Mouse (Mus musculus): ENCODE measurements around the gene Nt5c2. TPM values are rescaled to one million over a fixed set of nuclear protein-coding genes. Genes with fewer than 3 reads are reported as not detected.

Gene Nt5c2
- total RNA-seq, 2 experiments from 2014 or later = 107 to 127 TPM

DNA sequence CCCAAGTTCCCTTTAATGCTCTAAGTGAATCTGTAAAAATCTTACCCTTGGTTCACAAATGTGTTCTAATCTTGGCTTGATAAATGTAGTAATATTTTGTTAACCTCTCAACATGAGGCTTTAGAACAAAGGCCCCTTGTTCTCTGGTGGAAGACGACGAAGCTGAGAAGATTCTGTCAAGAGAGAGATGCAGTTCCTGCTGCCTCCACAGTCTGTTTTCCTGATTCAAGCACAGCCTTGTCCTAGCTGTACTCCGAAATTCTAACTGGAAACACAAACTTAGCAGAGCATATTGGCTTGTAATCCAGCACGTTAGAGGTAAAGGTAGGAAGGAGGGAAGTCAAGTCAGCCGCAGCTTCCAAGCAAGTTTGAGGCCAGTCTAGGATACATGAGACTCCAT, 62.0 kb downstream of the Nt5c2 start:
- no peak for DNase-seq
- intact Hi-C loops (cut with DNase I) = no loop called here

DNA sequence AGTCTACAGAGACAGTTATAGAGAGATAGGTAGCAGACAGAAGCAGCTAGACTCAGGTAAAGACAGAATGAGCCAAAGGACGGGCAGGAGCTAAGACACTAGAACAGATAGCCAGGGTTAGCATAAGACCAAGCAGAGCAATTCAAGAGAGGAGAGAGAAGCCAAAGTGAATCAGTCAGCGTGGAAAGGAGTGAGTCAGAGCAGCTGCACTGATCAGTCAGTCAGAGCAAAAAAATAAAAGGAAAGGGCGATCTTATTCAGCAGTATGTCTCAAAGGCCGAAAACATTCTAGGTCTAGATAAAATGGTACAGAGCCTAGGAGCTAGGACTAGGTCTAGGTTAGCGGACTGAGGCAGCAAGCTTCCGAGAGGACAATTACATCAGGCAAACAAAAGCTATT, 70.6 kb downstream of the Nt5c2 start:
- DNase-seq = no peak
- intact Hi-C loops (cut with DNase I) = no loop called here

DNA sequence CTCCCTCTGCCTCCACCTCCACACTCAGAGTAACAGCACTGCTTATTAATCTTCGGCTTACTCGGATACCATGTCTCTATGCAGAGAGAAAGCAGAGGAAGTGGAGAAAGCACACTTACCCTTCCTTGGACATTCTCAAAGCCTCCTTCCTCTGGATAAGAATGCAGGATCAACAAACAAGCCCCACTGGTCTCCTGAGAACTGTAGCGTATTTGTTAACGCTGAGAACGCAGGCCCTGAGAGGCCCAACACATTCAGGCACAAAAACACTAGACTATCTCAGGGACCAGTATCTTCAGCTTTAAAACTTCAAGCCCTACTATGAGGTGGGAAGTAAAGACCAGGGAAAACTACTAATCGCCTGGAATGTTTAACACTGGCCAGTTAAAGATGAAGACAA, 77.8 kb downstream of the Nt5c2 start:
- intact Hi-C loops (cut with DNase I) = no loop called here
- DNase-seq = no peak

DNA sequence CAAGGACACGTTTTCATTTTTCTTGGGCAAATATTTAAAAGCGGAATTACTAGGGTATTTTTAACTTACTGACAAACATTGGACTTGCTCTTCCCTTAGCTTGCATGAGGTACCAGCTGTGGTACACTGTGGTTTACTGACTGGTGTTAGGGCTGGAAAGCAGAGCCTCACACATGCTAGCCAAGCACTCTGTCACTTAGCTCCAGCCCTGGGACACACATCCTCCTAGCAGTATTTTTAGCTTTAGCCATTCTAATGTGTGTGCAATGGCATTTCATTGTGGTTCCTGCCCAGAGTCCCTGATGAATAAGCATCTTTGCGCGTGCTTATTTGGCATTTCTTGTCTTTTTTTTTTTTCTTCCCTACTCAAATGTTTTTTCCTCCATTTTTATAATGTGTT, 80.9 kb downstream of the Nt5c2 start:
- intact Hi-C loops (cut with DNase I) = no loop called here
- peak; percentile 51 to 60 for DNase-seq

DNA sequence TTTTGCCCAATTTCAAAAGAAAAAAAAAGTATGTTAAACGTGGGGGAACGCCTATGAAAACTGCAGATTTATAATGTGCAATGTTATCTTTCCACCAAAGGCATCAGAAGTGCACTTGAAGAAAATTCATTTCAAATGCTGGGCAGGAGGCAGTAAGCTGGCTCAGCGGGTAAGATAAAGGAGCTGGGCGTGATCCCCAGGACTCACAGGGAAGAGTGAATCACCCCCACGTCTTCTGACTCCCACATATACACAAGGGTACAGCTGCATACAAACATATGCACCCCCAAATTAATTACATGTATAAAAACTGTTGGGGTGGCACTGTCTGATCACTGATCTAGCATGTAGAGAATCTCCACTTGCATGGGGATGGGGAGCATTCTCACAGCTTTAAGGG, 82.3 kb downstream of the Nt5c2 start:
- no peak for DNase-seq
- intact Hi-C loops (cut with DNase I) = no loop called here

DNA sequence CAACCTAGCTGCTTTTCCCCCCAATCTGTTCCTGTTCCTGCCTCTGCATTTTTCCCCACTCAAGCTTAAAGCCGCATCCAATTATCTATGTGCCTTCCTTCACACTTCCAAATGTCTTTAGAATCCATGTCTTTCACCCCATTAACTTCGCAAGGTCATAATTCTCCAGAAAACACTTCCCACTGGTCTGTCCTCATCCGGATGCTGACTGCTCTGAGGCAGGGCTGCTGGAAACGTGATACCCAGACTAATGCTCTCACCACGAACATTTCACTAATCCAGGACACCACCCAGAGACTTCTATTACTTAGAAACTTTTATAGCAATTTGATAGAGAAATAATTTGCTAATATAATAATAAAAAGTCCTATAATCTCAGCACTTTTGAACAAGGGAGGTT, 84.9 kb downstream of the Nt5c2 start:
- intact Hi-C loops (cut with DNase I) = no loop called here
- DNase-seq = no peak

DNA sequence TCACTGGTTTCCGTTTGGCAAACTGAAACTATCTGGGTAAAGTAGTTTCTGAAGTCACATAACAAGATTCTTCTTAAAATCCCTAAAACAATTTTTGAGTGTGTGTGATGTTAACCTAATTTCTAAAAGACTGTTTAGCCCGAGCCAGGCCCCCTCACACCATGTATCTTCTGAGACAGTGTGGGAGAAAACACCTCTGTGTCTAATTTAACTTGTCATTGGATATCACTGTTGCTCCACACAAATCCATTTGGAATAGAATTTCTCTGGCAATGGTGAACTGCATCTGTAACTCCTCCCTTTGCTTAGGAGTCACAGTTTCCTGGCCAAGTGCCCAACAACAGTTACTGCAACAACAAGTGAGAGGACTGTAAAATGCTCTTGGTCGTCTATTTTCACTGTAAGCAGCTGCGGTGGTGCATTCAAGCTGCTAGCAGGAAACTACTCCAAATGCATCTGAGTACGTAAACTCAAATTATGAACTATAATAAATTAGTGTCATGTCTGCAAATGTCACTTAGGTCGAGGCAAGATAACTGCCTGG, 85.8 kb downstream of the Nt5c2 start:
- intact Hi-C loops (cut with DNase I) = loop anchor here (5.0 kb wide), 1 partner anchor 33 kb away; no protein-coding TSS in a partner anchor
- peak; percentile 90 to 94 for DNase-seq

DNA sequence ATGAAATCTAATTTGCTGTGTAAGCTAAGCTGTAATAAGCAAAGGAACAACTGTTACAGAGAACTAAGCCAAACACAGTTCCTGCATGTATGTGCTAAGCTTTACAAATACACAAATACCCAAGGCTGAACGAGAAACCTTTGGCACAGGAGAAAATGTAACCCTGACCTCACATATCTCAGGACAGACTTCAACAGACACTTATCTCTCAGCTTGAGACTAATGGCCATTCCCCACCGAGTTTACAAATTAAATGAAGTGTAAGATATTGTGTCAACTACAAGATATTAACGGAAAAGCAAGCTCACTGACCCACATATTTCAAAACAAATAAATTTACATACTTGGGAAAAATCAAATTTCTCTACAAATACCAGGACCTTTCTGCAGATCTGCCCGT, 86.8 kb downstream of the Nt5c2 start:
- no peak for DNase-seq
- intact Hi-C loops (cut with DNase I) = loop anchor here (5.0 kb wide), 1 partner anchor 34 kb away; no protein-coding TSS in a partner anchor

DNA sequence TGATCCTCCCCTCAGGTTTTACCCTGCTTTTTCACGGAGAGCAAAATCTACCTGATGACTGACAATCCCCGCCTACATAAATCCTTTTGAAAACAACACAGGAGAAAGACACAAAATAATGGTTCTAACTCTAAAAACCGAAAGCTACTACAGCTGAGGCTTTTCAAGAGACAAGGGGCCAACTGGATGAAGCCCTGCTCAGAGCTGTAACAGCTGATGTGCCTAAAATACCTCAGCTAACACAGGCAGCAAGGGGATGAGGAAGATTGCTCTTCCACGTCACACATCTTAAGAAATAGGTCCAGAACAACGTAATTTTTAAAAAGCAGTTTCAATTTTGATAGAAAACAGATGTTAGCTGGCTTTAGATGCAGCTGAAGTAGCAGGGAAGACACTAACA, 88.0 kb downstream of the Nt5c2 start:
- peak in 1 of 2 experiments; percentile 34 for DNase-seq
- intact Hi-C loops (cut with DNase I) = loop anchor here (5.0 kb wide), 1 partner anchor 35 kb away; no protein-coding TSS in a partner anchor

DNA sequence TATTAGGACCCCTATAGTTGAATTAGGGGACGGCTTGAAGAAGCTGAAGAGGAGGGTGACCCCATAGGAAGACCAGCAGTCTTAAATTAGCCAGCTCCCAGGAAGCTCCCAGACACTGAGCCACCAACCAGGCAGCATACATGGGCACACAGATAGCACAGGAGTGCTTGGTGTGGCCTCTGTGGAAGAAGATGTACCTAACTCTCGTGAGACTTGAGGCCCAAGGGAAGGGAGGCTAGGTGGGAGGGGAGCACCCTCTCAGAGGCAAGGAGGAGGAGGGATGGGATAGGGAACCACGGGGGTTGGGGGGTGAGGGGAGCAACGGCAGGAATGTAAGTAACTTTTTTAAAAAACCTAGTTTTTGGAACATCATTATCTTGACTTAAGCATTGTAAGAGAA, 88.6 kb downstream of the Nt5c2 start:
- intact Hi-C loops (cut with DNase I) = loop anchor here (5.0 kb wide), 1 partner anchor 36 kb away; no protein-coding TSS in a partner anchor
- DNase-seq = no peak

DNA sequence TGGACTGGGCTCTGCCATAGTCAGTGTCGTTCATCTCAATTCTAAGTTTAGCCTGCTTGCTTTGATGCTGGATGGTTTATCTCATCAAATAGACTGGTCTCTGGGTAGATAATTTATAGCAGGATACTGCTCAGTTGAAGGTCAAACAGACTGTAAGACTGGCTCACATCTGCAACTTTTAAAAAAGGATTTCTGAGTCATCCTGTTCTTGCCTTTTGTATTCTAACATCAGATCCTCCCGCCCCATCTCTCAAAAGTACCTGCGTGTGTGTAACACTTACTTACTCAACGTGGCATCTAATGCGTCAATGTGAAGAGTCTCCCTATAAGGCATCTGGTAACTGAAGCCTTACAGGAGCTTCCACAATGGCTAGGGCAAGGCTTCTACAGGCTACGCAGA, 94.4 kb downstream of the Nt5c2 start:
- DNase-seq = no peak
- intact Hi-C loops (cut with DNase I) = no loop called here

DNA sequence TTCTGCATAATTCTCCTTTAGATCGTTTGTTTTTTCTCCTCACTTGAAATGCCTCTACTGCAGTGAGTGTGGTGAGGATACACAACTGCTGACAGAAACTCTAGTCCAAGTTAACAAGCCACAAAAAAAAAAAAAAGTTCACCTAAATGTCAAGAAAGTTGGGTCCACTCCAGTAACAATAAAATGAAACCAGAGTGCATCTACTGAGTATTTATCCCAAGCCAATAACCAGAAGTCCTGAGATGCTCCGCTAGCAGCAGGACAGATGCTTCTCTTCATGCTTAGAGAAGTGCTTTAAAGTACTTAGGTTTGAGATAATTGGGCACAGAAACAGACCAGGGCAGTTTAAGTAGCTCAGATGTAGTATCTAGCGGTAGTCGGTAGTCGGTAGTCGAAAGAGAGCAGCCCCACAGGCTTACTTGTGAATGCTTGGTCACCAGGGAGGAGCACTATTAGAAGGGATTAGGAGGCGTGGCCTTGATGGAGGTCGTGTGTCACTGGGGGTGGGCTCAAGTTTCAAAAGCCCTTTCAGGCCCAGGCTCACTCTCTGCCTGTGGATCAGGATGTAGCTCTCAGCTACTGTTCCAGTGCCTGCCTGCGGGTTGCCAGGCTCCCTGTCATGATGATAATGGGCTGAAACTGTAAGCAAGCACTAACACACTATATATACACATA, 99.4 kb downstream of the Nt5c2 start:
- no peak for DNase-seq
- intact Hi-C loops (cut with DNase I) = no loop called here

DNA sequence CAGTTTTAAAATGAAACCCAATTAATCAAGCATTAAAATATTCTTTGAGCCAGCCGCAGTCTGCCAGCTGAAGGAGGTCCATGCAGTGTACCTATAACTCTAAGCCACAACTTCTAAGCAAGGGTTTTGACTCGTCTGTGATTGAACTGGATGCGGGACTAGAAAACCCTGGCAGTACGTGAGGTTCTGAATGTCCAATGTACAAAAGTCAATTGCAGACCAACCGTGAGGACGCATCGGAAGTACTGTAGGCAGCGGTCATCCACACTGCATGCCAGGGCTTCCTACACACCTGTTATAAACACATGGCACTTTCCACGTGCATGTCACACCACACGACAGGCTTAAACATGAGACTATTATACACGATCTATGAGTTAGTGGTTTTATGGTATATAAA, 101.3 kb downstream of the Nt5c2 start:
- DNase-seq = no peak
- intact Hi-C loops (cut with DNase I) = no loop called here

DNA sequence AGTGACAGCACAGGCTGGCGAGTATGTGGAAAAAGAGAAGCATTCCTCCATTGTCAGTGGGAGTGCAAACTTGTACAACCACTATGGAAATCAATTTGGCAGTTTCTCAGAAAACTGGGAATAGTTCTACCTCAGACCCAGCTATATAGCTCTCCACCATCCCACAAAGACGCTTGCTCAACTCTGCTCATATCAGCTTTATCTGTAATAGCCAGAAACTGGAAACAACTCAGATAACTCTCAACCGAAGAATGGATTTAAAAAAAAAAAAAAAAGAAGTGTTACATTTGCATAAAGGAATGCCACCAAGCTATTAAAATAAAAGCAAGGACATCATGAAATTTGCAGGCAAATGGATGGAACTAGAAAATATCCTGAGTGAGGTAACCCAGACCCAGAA, 103.5 kb downstream of the Nt5c2 start:
- intact Hi-C loops (cut with DNase I) = no loop called here
- DNase-seq = no peak

DNA sequence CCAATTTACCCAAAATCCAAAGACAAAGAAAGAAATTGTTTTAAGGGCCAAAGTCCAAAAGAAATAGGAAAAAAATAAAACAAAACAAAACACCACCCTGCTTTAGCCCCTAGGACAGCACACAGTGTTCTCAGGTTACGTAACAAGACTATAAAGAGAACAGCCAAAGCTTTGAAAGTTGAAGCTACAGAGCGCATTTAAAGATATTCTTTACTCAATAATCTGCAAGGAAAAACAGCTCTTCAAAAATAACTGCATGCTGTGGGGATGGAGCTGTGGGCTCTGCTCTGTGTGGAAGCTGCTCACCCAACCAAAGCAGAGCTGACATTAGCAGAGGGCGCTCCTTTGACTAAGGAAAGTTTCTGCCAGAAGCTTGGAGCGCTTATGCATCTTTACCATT, 106.0 kb downstream of the Nt5c2 start:
- DNase-seq = no peak
- intact Hi-C loops (cut with DNase I) = no loop called here

DNA sequence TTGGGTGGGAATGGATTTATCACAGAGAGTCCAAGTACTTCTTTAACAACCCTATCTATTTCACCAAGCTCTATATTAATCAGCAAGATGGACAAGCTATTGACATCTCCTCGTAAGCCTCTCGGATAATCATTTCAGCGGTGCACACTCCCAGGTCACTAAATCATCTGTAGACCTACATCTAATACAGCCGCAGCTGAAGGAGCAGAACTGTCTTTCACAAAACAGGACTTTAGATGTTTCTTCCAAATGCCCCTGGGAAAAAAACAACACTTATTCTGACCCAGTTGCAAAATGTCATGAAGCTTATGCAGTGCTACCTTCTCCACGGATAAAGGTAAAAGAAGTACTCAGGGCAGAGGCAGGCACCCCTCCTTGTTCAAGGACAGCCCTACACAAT, 106.7 kb downstream of the Nt5c2 start:
- DNase-seq = no peak
- intact Hi-C loops (cut with DNase I) = no loop called here

DNA sequence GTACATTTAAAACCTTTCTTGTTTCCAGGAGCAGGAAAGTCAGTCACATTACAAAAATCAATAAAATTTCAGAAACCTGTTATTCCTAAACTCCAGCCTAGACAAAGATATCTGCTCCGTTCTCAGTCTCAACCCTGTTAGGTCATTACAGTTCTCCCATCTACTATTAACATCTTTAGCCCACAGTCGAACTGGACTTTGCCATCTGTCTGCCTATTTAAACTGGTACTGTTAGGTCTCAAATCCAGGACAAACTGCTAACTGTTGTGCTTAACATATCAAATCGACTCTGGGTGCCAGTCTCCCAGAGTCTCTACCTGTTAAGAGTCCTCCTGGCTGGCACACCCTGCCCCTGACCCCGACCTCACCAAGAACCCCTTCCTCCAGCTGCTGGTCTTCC, 109.0 kb downstream of the Nt5c2 start:
- no peak for DNase-seq
- intact Hi-C loops (cut with DNase I) = no loop called here

DNA sequence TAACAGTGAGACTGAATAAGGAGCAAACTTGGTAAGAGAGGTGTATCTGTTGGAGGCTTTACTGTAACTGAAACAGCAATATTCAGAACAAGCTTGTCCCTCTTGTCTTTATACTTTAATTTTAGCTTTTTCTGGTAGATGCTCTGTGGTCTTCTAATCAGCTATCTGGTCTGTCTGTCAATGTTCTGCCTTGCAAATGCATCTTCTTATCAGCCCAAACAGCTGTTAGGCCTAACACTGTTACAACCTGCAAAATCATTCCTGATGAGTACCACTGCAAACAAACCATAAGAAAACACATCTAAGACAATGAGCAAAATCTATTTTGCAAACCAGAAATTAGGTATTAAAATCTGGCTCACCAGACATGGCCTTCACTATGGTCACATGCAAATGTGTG, 109.6 kb downstream of the Nt5c2 start:
- DNase-seq = no peak
- intact Hi-C loops (cut with DNase I) = no loop called here

DNA sequence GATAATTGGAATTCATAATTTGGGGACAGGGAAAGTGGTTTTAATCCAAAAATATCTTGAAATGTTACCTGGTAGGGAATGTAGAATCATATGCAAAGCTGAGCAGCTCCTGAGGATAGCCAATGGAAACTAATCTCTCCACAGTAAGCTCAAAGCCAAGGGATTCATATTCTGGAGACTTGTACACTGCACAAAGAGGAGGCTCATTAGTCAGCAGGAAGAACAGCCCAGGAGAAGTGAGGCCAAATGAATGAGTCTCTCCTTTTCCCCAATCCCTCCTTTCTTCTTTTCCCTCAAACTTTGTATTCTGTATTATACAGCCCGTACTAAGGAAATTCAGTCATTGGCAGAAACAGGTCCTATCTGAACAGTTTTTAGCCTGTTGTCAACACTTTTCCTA, 110.0 kb downstream of the Nt5c2 start:
- DNase-seq = no peak
- intact Hi-C loops (cut with DNase I) = no loop called here

DNA sequence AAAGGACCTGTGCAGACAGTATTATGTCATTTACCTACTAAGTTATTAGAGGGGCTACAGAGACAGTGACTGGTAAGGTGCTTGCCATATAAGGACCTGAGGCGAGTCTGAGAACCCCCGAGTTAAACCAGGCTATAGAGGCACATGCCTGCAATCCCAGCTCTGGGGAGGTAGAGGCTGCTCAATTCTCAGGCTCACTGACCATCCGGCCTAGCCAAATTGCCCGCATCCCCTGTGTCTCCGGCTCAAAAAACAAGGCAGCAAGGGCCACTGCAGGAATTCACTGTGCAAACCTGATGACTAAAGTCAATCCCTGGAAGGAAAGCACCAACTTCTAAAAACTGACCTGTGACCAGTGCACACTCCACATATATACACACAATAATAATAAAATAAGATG, 111.6 kb downstream of the Nt5c2 start:
- no peak for DNase-seq
- intact Hi-C loops (cut with DNase I) = no loop called here

DNA sequence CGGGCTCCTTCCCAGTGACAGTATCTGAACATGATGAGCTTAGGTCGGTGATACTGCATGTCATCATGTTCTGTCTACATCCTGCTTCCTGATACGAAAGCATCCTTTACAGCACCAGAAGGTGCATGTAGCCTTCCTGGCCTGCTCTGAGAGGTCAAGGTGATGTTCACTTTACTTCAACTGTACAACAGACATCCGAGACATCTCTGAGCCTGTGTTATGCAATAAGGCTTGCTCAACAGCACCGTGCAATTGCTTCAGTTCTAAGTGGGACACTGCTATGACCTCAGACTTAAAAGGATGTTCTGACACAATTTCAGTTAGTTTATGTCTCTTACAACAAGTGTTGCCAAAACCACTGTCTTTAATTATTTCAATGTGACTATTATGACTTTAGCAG, 113.6 kb downstream of the Nt5c2 start:
- no peak for DNase-seq
- intact Hi-C loops (cut with DNase I) = no loop called here

DNA sequence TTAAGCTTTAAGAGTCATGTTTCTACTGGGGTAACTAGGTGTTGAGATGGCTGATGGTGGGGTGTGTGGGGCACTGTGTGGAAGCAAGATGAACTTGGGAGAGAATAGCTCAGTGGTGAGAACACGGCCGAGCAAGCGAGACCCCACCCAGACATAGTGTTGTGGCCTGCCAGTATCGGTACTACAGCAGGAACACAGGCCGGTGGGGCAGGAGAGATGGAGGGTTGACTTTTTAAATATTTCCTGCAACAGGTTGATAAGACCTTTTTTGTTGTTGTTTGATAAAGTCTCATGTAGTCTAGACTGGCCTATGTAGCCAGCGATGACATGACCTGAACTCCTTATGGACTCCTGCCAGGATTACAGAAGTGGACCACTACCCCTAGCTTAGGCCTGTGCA, 114.2 kb downstream of the Nt5c2 start:
- DNase-seq = no peak
- intact Hi-C loops (cut with DNase I) = no loop called here

DNA sequence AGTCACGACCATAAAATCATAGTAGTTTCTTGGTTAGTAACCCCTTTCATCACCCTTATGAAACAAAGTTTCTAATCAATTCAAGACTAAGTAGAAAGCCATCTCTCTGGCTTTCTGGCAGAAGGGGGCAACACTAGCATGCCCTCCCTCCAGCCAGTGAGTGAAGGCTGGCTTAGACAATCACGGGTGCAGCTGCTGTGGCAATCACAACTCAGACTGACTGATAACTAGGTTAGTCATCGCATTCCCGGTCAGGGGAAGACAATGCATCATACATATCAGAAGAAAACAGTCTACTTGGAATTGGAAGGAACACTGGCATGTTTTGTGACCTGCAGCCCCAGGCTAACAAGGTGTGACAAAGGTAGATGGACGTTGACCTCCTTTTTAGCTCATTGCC, 115.1 kb downstream of the Nt5c2 start:
- no peak for DNase-seq
- intact Hi-C loops (cut with DNase I) = loop anchor here (5.0 kb wide), 1 partner anchor 92 kb away; no protein-coding TSS in a partner anchor

All from heart, postnatal 10 days (tissue).